Mouse (Mus musculus): ENCODE measurements at regions not wholly inside any gene's neighbourhood (a gene's known extent, or its start where the extent isn't known, plus 50 kb on each side); places are given as distances from the start of the nearest gene placed in this dataset.
A peak's percentile ranks its signal among the peaks of the same experiment; 100 is the strongest.
"Not testable (repeated sequence)": the region's sequence is repeated elsewhere in the genome, so short reads cannot be mapped to it uniquely, and the experiment has no call there.

- Histone ChIP-seq H3K4me3 (ENCODE audit: insufficient read depth, low read length) (no peak overlapping the region), H3K27ac (ENCODE audit: insufficient read depth, low read length) (no peak overlapping the region), H3K4me1 (ENCODE audit: control insufficient read depth, insufficient read depth, low read length) (no peaks in the 10 kb centered on the region)
- TF ChIP-seq POLR2A (IDR thresholded peaks at IDR 0.05; ENCODE audit: low read depth, low read length) (no peak), CTCF (IDR thresholded peaks at IDR 0.05; ENCODE audit: borderline replicate concordance, insufficient read depth, low read length) (no peak)
Observed at GRCm38 (mm10) chr16:73259283-73259682, 951.2 kb downstream of the Robo1 start.

- no peak overlapping the region for H3K27ac ChIP-seq (ENCODE audit: insufficient read depth, low read length)
- no peaks in the 10 kb centered on the region for H3K4me1 ChIP-seq (ENCODE audit: control insufficient read depth, insufficient read depth, low read length)
- TF ChIP-seq POLR2A (IDR thresholded peaks at IDR 0.05; ENCODE audit: low read depth, low read length) = no peak
- TF ChIP-seq CTCF (IDR thresholded peaks at IDR 0.05; ENCODE audit: borderline replicate concordance, insufficient read depth, low read length) = no peak
- no peak overlapping the region for H3K4me3 ChIP-seq (ENCODE audit: insufficient read depth, low read length)
Observed at GRCm38 (mm10) chr16:73245073-73245590, 937.0 kb downstream of the Robo1 start.

- Histone ChIP-seq H3K27ac (ENCODE audit: insufficient read depth, low read length) (no peak overlapping the region), H3K4me1 (ENCODE audit: control insufficient read depth, insufficient read depth, low read length) (no peaks in the 10 kb centered on the region), H3K4me3 (ENCODE audit: insufficient read depth, low read length) (no peak overlapping the region)
- TF ChIP-seq POLR2A (IDR thresholded peaks at IDR 0.05; ENCODE audit: low read depth, low read length) (no peak), CTCF (IDR thresholded peaks at IDR 0.05; ENCODE audit: borderline replicate concordance, insufficient read depth, low read length) (no peak)
Observed at GRCm38 (mm10) chr16:73230599-73230998, 922.5 kb downstream of the Robo1 start.

GRCm38 (mm10) chr16:73217555-73217954 is 909.4 kb downstream of the Robo1 start:
- Histone ChIP-seq H3K27ac (ENCODE audit: insufficient read depth, low read length) (no peak overlapping the region), H3K4me3 (ENCODE audit: insufficient read depth, low read length) (no peak overlapping the region), H3K4me1 (ENCODE audit: control insufficient read depth, insufficient read depth, low read length) (no peaks in the 10 kb centered on the region)
- TF ChIP-seq POLR2A (IDR thresholded peaks at IDR 0.05; ENCODE audit: low read depth, low read length) (no peak), CTCF (IDR thresholded peaks at IDR 0.05; ENCODE audit: borderline replicate concordance, insufficient read depth, low read length) (no peak)

- Histone ChIP-seq H3K4me1 (ENCODE audit: control insufficient read depth, insufficient read depth, low read length) (no peaks in the 10 kb centered on the region), H3K4me3 (ENCODE audit: insufficient read depth, low read length) (no peak overlapping the region), H3K27ac (ENCODE audit: insufficient read depth, low read length) (no peak overlapping the region)
- no peak for TF ChIP-seq CTCF (IDR thresholded peaks at IDR 0.05; ENCODE audit: borderline replicate concordance, insufficient read depth, low read length)
- no peak for TF ChIP-seq POLR2A (IDR thresholded peaks at IDR 0.05; ENCODE audit: low read depth, low read length)
Observed at GRCm38 (mm10) chr16:73203542-73203941, 895.4 kb downstream of the Robo1 start.

DNA sequence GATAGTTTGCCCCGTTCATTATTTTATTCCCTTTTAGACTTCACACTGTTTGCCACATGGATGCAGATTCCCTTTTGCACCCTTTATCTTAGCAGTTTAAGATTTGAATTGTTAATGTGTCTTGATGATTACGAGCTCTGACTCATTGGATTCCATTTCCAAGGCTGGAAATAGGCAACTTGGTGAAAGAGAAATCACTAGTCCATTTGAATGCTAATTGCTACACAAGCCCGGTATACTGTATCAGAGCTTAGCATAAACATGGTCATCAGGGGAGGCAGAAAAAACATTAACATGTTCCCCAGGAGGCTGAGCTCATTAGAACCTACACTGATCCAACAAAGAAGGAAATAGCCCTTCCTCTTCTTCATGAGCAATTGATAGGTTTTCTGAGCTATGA is 892.9 kb downstream of the Robo1 start:
- Histone ChIP-seq H3K4me3 (ENCODE audit: insufficient read depth, low read length) (no peak overlapping the region), H3K27ac (ENCODE audit: insufficient read depth, low read length) (no peak overlapping the region), H3K4me1 (ENCODE audit: control insufficient read depth, insufficient read depth, low read length) (no peaks in the 10 kb centered on the region)
- TF ChIP-seq CTCF (IDR thresholded peaks at IDR 0.05; ENCODE audit: borderline replicate concordance, insufficient read depth, low read length) = no peak
- TF ChIP-seq POLR2A (IDR thresholded peaks at IDR 0.05; ENCODE audit: low read depth, low read length) = no peak

DNA sequence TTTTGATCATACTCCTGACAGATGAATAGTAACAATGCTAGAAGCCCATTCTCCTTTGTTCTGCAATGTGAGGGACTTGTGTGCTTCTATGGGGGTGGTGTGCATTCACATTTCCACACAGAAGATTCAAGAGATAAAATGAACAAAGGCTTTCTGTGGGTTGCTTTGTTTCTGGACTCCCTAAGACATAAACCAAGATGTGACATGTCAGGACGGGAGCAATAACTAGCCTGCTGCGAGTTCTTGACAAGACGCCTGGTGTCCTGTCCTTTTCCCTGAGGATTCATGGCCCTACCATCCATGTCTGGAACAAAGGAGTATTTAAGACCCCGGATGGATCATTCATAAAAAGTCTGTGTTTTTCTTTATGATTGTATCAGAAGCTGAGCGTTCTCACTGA is 874.7 kb downstream of the Robo1 start:
- Histone ChIP-seq H3K27ac (ENCODE audit: insufficient read depth, low read length) (no peak overlapping the region), H3K4me1 (ENCODE audit: control insufficient read depth, insufficient read depth, low read length) (no peaks in the 10 kb centered on the region), H3K4me3 (ENCODE audit: insufficient read depth, low read length) (no peak overlapping the region)
- TF ChIP-seq POLR2A (IDR thresholded peaks at IDR 0.05; ENCODE audit: low read depth, low read length) (no peak), CTCF (IDR thresholded peaks at IDR 0.05; ENCODE audit: borderline replicate concordance, insufficient read depth, low read length) (no peak)

DNA sequence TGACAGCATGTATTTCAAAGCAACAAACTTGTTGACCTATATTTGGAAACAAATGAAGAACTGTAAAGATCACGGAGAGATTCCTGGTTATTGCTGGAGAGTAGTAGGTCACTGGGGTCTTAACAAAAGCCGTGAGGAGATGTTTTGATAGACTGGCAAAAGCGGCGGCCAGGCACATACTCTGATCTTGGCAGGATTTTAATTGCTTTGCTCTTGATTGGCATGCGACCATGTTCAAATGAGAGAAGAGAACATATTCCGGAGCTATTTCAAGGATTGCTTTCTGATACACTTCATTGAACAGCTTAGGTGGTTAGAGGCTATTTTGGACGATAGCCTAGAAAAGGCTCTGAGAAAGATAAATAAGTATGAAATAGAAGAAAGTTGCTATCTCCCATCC is 874.2 kb downstream of the Robo1 start:
- no peaks in the 10 kb centered on the region for H3K4me1 ChIP-seq (ENCODE audit: control insufficient read depth, insufficient read depth, low read length)
- no peak overlapping the region for H3K4me3 ChIP-seq (ENCODE audit: insufficient read depth, low read length)
- TF ChIP-seq CTCF (IDR thresholded peaks at IDR 0.05; ENCODE audit: borderline replicate concordance, insufficient read depth, low read length) (no peak), POLR2A (IDR thresholded peaks at IDR 0.05; ENCODE audit: low read depth, low read length) (no peak)
- no peak overlapping the region for H3K27ac ChIP-seq (ENCODE audit: insufficient read depth, low read length)

DNA sequence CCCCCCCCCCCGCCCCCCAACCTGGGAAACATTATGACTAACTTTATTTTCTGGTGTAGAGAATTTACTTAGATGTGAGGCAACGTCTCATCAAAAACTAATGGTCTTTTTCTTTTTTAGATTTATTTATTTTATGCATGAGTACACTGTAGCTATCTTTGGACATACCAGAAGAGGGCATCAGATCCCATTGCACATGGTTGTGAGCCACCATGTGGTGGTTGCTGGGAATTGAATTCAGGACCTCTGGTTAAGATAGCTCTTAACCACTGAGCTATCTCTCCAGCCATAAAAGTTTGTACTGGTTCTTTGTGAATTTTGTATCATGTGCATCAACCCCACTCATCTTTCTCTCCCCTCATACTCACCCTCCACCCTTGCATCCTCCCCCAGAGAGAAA is 847.3 kb downstream of the Robo1 start:
- Histone ChIP-seq H3K4me3 (ENCODE audit: insufficient read depth, low read length) (no peak overlapping the region), H3K27ac (ENCODE audit: insufficient read depth, low read length) (no peak overlapping the region), H3K4me1 (ENCODE audit: control insufficient read depth, insufficient read depth, low read length) (no peaks in the 10 kb centered on the region)
- TF ChIP-seq CTCF (IDR thresholded peaks at IDR 0.05; ENCODE audit: borderline replicate concordance, insufficient read depth, low read length) = 0 out of 2 replicates have a peak, but pooled peaks have one; percentile 9
- no peak for TF ChIP-seq POLR2A (IDR thresholded peaks at IDR 0.05; ENCODE audit: low read depth, low read length)

DNA sequence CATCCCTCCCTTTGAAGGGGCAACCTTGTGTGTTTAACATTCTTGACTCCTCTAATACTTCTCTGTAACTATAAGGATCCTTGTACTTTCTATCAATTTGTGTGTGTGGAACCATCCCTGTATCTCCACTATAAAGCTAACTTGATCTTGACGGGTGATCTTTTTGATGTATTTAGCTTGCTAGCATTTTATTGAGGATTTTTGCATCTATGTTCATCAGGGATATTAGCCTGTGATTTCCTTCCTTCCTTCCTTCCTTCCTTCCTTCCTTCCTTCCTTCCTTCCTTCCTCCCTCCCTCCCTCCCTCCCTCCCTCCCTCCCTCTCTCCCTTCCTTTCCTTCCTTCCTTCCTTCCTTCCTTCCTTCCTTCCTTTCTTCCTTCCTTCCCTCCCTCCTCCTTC is 819.8 kb downstream of the Robo1 start:
- H3K4me3 ChIP-seq (ENCODE audit: insufficient read depth, low read length); H3K27ac ChIP-seq (ENCODE audit: insufficient read depth, low read length); H3K4me1 ChIP-seq (ENCODE audit: control insufficient read depth, insufficient read depth, low read length): not testable (repeated sequence)

DNA sequence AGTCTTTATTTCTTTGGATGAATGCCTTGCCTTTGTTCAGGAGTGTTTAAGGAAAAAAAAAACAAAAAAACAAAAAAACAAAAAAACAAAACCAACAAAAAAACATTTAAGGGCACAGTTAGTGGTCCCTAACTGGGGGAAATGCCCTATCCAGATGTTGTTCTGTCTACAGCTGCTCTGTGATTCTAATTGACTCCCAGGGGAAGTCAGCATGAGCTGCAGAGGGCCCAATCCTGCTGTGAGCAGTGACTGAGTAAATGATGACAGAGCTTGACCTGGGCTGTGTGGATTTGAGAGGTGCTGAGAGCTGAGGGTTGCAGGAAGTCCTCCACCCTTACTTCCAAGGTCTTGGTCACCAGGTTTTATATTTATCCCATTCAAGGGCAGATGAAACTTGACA is 812.5 kb downstream of the Robo1 start:
- TF ChIP-seq POLR2A (IDR thresholded peaks at IDR 0.05; ENCODE audit: low read depth, low read length) = no peak
- no peak for TF ChIP-seq CTCF (IDR thresholded peaks at IDR 0.05; ENCODE audit: borderline replicate concordance, insufficient read depth, low read length)
- H3K4me1 ChIP-seq (ENCODE audit: control insufficient read depth, insufficient read depth, low read length) = no peaks in the 10 kb centered on the region
- H3K27ac ChIP-seq (ENCODE audit: insufficient read depth, low read length) = no peak overlapping the region
- H3K4me3 ChIP-seq (ENCODE audit: insufficient read depth, low read length) = no peak overlapping the region

Measured in embryonic fibroblast, embryonic 13.5 days (primary cell).